In the genomic region with DNA sequence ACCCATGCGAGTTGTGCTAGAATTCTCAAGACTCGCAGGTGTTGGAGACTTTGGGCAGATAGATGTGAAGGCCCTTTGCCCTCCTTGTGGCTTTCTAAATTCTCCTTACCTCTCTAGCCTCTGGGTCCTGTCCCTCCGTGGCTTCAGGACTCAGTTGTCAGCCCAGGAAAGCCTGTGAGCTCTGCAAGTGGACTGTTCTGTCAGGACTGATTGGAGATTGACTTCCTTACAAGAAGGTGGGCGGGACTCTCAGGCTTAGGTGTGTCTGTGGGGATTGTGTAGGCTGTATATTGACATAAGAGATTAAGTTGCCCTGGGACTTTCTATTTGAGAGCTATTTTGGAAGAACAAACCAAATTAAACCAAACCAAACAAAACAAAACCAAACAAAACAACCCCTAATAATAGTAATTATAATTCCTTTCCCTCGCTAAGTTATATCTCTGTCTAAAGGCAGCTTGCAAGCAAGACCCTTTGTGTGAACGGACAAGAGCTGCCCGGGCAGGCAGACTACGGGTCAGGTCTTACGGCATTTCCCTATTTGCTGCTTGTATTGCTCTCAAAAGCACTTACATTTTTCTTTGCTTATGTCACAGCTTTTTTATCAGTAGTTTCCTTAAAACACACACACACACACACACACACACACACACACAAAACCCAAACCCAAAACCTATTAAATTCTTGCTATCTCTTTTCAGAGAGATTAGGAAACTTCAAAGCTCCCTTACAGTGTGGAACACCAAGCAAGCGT, we compare ENCODE assay signal across 14 mouse cellular contexts. TPM values are rescaled to one million over a fixed set of nuclear protein-coding genes. Genes with fewer than 3 reads are reported as not detected.
DNase-seq lines count a peak whose midpoint lies in the region; ATAC-seq and TF ChIP-seq lines count a peak whose summit lies in the region.
"Had no signal": no experiment of that assay in that cellular context is flagged by ENCODE, and none has a peak within 500 bp of the region (broad histone marks: within the 10 kb centered on the region; RNA-seq: fewer than 3 reads in every experiment).

No protein-coding gene starts in this region.

- H3K27me3 ChIP-seq in heart, embryonic 14.5 days (ENCODE audit: control insufficient read depth, insufficient read depth, low read length) = no peaks in the 10 kb centered on the region
- H3K27me3 ChIP-seq in neural tube, embryonic 15.5 days (replicated peaks) = no peaks in the 10 kb centered on the region
- no peaks in the 10 kb centered on the region for H3K27me3 ChIP-seq in stomach, postnatal 0 days (ENCODE audit: control insufficient read depth, insufficient read depth, low read length)
- H3K27me3 ChIP-seq: forebrain, embryonic 12.5 days; limb, embryonic 12.5 days had no signal

- no peak for TF ChIP-seq CTCF in lung, adult 2 months (IDR thresholded peaks at IDR 0.05; ENCODE audit: insufficient read depth, low read length)
- no peak for TF ChIP-seq CTCF in stomach, postnatal 0 days (IDR thresholded peaks at IDR 0.05; ENCODE audit: low read depth)

- TF ChIP-seq EP300 in stomach, postnatal 0 days (optimal IDR thresholded peaks at IDR 0.05) = no peak

- no peak for DNase-seq in heart, adult 18-20 months
- no peak for DNase-seq in neural tube, embryonic 10.5 days (ENCODE audit: extremely low spot score, low spot score)
- DNase-seq in lung, adult 2 months = peak; percentile 54
- DNase-seq in stomach, postnatal 0 days (ENCODE audit: low spot score) = peak; percentile 66
- DNase-seq in thymus, postnatal 4 days = no peak
- no peak for DNase-seq in ovary, postnatal 10 days (ENCODE audit: low spot score)
- DNase-seq: adrenal gland, adult 2 months; kidney, postnatal 14 days; liver, postnatal 0 days; thymus, postnatal 14 days had no signal

- H3K9ac ChIP-seq in heart, embryonic 14.5 days (ENCODE audit: low read length) = peak overlapping the region; percentile 17; the same call in 1 of the 2 replicates
- no peak overlapping the region for H3K9ac ChIP-seq in neural tube, embryonic 15.5 days (replicated peaks)
- no peak overlapping the region for H3K9ac ChIP-seq in stomach, postnatal 0 days (ENCODE audit: low read length)
- H3K9ac ChIP-seq: forebrain, embryonic 12.5 days; limb, embryonic 12.5 days; liver, postnatal 0 days had no signal

- no peaks in the 10 kb centered on the region for H3K9me3 ChIP-seq in heart, embryonic 14.5 days (ENCODE audit: control insufficient read depth, low read length)
- H3K9me3 ChIP-seq in neural tube, embryonic 15.5 days (replicated peaks) = no peaks in the 10 kb centered on the region
- H3K9me3 ChIP-seq in stomach, postnatal 0 days (ENCODE audit: control insufficient read depth, low read length) = no peaks in the 10 kb centered on the region
- H3K9me3 ChIP-seq: forebrain, embryonic 12.5 days; limb, embryonic 12.5 days had no signal

- no peak for ATAC-seq in heart, embryonic 14.5 days (ENCODE audit: insufficient number of reproducible peaks, insufficient read depth, low FRiP score, low read depth)
- no peak for ATAC-seq in neural tube, embryonic 15.5 days (ENCODE audit: low FRiP score)
- ATAC-seq in stomach, postnatal 0 days (ENCODE audit: low FRiP score, low TSS enrichment) = peak; percentile 85
- ATAC-seq: liver, postnatal 0 days had no signal

- no peaks in the 10 kb centered on the region for H3K36me3 ChIP-seq in heart, embryonic 14.5 days (ENCODE audit: control insufficient read depth, insufficient read depth, low read length)
- no peaks in the 10 kb centered on the region for H3K36me3 ChIP-seq in neural tube, embryonic 15.5 days
- H3K36me3 ChIP-seq in stomach, postnatal 0 days (ENCODE audit: control insufficient read depth, insufficient read depth, low read length) = no peaks in the 10 kb centered on the region
- H3K36me3 ChIP-seq: forebrain, embryonic 12.5 days; limb, embryonic 12.5 days had no signal

- H3K4me2 ChIP-seq in heart, embryonic 14.5 days (ENCODE audit: low read length) = no peak overlapping the region
- no peak overlapping the region for H3K4me2 ChIP-seq in neural tube, embryonic 15.5 days
- no peak overlapping the region for H3K4me2 ChIP-seq in stomach, postnatal 0 days (replicated peaks; ENCODE audit: low read depth)
- H3K4me2 ChIP-seq: forebrain, embryonic 12.5 days; limb, embryonic 12.5 days had no signal

- H3K4me1 ChIP-seq in heart, embryonic 14.5 days (ENCODE audit: control insufficient read depth in 2 of 2, insufficient read depth in 2 of 2, low read length in 2 of 2) = peaks cover 13 to 24% of the 10 kb centered on the region in 2 experiments
- peaks cover 9% of the 10 kb centered on the region; the same call in 1 of the 2 replicates for H3K4me1 ChIP-seq in neural tube, embryonic 15.5 days
- peaks cover 12% of the 10 kb centered on the region for H3K4me1 ChIP-seq in lung, adult 2 months (ENCODE audit: control insufficient read depth, insufficient read depth, low read length)
- H3K4me1 ChIP-seq in stomach, postnatal 0 days (replicated peaks; ENCODE audit: control insufficient read depth, insufficient read depth) = no peaks in the 10 kb centered on the region

- no peak overlapping the region for H3K4me3 ChIP-seq in heart, embryonic 14.5 days (ENCODE audit: control insufficient read depth in 1 of 2, insufficient read depth in 1 of 2, low read depth in 1 of 2, low read length in 2 of 2)
- H3K4me3 ChIP-seq in neural tube, embryonic 15.5 days (replicated peaks) = no peak overlapping the region
- H3K4me3 ChIP-seq in lung, adult 2 months (replicated peaks; ENCODE audit: extremely low read depth, low read depth, low read length) = no peak overlapping the region
- H3K4me3 ChIP-seq in stomach, postnatal 0 days (ENCODE audit: low read depth, low read length) = no peak overlapping the region
- H3K4me3 ChIP-seq: forebrain, embryonic 12.5 days; limb, embryonic 12.5 days had no signal

- WGBS in heart, embryonic 14.5 days = 37% methylated on average over 10 of the region's 10 CpGs
- 86% methylated on average over 10 of the region's 10 CpGs for WGBS in neural tube, embryonic 15.5 days
- WGBS in lung, adult 2 months = 59% methylated on average over 10 of the region's 10 CpGs
- 44% methylated on average over 10 of the region's 10 CpGs for WGBS in stomach, postnatal 0 days

- no peak for TF ChIP-seq POLR2A in lung, adult 2 months (IDR thresholded peaks at IDR 0.05; ENCODE audit: borderline replicate concordance, extremely low read depth, low read depth, low read length)

- H3K27ac ChIP-seq in heart, embryonic 14.5 days (replicated peaks in 1 of 2; ENCODE audit: control insufficient read depth in 1 of 2, insufficient read depth in 1 of 2, low read depth in 2 of 2, low read length in 2 of 2) = peak overlapping the region in 1 of 2 experiments; percentile 64; a peak in 2 of 4 replicates
- H3K27ac ChIP-seq in neural tube, embryonic 15.5 days (replicated peaks) = peak overlapping the region; percentile 54
- H3K27ac ChIP-seq in stomach, postnatal 0 days (replicated peaks) = peak overlapping the region; percentile 25; the same call in 1 of the 2 replicates
- H3K27ac ChIP-seq: limb, embryonic 12.5 days had no signal

RNA-seq across cellular contexts. Expression of gene Adrb1, which starts 58.3 kb away (rescaled TPM):
- 6.5 and 8.2 TPM in 2 replicates for polyA plus RNA-seq in heart, embryonic 14.5 days (2014; fragmentation: Nextera tagmentation; extraction: Ambion mirVana)
- total RNA-seq in heart, adult 18-20 months (2021) = 10 to 100 TPM; 15.6 to 15.8 TPM
- polyA plus RNA-seq in neural tube, embryonic 15.5 days (2015; fragmentation: Nextera tagmentation; extraction: Ambion mirVana) = 1.0 and 1.1 TPM in 2 replicates
- polyA plus RNA-seq in lung, adult 2 months (2012; rRNA removed) = 81.9 and 120 TPM in 2 replicates
- polyA plus RNA-seq in stomach, postnatal 0 days (2015; fragmentation: Nextera tagmentation; extraction: Ambion mirVana) = 0.45 and 0.59 TPM in 2 replicates

Comparison
In these comparisons a context has a peak if more than half of its experiments do, and no peak if none do; other contexts are left out.
1. DNase-seq: peak in lung, adult 2 months (single experiment) and stomach, postnatal 0 days (single experiment); none in heart, adult 18-20 months (0 of 2), neural tube, embryonic 10.5 days (single experiment), thymus, postnatal 4 days (single experiment) and ovary, postnatal 10 days (single experiment).